Mouse (Mus musculus): ENCODE data around the gene Hoxc11.

Hoxc11 gene

GRCm38 (mm10) chr15:102937036-102937666, 17.1 kb upstream of the Hoxc11 start:
- DNase-seq: no peak

DNA sequence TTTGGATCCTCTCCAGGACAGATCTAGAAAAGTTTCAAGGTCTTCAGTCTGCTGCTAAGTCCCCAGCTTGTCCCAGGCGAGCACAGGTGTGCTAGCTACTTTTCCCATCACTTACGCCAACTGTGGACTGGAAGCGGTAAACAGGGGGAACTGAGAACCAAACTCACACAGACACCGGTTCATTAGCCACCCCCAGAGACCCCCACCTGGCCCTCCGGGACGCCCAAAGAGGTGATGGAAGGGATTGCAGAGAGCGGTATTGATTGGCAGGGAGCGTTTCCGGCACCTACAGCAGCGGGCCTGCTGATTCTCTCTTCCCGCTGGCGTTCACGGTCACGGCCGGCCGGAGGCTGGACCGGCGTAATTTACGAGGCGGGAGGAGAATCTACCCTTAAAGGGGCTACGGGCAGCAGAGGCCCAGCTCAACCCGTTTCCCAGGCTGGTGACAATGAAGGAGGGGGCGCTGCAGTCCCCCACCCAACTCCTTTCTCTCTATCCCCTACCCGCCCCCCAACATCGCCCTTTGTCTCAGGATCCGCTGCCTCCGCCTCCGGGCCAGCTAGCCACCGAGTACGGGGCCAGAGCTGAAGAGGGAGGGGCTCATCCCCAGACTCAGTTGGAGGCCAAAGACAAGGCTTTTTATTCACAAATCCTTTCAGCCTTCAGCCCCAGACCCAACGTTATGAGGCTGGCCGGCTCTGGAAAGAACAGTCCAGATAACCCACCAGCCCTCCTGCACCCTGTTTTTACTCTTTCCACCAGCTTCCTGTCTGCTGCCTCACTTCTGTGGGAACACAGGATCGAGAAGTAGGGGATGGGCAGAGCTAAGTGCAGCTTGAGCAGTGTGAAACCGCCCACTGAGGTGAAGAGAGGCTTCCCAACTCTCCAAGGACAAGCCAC, 14.7 kb upstream of the Hoxc11 start:
- DNase-seq: no peak

GRCm38 (mm10) chr15:102942739-102943467, 11.3 kb upstream of the Hoxc11 start:
- DNase-seq: no peak

DNA sequence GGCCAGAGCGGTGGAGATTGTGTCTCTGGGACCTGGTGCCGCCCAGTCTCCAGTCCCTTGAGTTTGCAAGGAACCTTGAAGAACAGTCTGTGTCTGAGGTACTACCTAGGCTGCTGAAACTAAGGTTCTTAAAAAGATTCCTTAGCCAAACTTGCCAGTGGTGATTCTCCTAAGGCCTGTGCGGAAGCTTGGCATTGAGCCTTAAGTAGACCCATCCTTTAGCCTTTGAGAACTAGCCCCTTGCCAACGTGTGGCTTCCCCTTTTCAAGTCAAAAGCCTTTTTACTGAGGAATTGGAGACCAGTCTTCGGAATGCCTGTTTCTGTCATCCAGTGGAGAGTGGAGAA, 10.8 kb upstream of the Hoxc11 start:
- DNase-seq: no peak

DNA sequence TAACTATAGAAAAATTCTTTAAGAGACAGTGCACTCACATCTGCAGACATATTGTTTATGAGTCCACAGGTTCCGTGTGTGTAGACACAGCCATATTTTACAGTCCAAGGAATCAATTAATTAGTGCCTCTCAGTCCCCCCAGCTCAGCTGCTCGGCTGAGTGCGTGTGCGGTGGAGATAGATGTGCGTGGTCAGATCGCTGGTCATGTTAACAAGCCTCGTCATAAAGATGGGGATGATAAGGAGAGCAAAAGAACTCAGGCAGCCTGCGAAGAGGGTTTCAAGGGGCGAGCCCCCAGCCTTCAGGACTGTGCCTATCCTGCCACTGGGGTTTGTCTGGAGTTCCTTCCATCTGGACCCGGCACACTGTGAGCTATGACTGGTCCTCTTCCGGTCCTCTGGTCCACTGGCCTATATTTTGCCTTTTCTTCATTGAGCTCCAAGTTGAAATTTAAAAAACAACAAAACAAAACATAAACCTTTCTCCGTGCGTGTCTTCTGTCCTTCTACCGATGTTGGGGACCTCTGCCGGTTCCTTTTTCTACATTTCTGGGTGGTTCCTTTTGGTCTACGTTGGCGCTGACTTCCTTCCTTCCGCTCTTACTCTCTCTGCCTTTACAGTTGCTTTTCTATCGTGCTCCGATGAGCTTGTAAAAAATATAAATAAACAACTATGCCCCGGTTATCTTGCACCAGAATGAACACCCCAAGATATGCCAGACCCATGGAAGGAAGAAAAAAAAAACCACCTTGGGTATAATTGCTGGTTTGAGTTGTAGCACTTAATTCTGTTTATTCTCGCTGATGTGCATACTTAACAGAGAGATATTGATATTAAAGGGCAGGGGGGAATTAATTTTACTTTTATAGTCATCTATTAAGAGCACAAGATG, 8.8 kb upstream of the Hoxc11 start:
- no peak for DNase-seq

DNA sequence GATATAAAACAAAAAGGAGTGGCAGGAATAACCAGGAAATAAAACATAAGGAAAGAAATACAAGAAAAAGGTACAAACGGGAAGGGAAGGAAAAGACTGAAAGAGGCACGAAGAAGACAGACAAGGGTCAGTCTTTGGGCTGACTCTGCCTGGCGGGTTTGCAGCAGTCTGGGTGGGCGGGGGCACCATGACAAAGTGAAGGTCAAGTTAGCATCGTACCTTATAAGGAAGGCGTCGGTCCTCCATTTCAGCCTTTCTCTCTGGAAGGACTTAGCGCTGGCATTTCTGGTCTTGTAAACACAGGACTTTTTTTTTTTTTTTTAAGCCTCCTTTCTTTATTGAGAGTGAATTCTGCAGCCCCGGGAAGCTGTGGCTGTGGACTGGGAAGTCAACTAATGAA, 7.0 kb upstream of the Hoxc11 start:
- DNase-seq: no peak

- DNase-seq: no peak
These were observed 5.4 kb upstream of the Hoxc11 start for GRCm38 (mm10) chr15:102948842-102949241.

- DNase-seq: no peak
These were observed 4.5 kb upstream of the Hoxc11 start for GRCm38 (mm10) chr15:102949696-102950095.

DNA sequence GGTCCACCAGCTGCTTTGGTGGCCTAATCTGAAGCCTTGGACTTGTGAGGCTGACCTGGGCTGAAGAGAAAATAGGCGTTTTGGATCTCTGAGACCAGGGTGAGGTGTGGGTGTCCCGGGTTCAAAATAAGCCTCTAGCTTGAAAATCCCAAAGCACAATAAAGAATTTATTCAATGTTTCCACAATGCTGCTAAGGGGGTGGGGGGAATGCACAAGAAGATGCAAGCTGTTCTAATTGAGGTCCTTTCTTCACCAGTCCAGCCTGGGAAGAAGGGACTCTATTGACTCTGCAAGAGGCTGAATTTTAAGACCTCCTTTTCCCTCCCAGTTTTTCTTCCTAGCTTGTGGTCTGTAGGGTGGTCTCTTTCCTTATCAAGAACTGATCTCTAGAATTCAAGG, 3.4 kb upstream of the Hoxc11 start:
- no peak for DNase-seq

- no peak for DNase-seq
These were observed 666 bp upstream of the Hoxc11 start for GRCm38 (mm10) chr15:102953561-102953960.

- no peak for DNase-seq
These were observed 768 bp downstream of the Hoxc11 start for GRCm38 (mm10) chr15:102955007-102955382.

- DNase-seq: no peak
These were observed 1.8 kb downstream of the Hoxc11 start for GRCm38 (mm10) chr15:102955833-102956640.

GRCm38 (mm10) chr15:102956906-102957305, 2.7 kb downstream of the Hoxc11 start:
- DNase-seq: no peak

DNA sequence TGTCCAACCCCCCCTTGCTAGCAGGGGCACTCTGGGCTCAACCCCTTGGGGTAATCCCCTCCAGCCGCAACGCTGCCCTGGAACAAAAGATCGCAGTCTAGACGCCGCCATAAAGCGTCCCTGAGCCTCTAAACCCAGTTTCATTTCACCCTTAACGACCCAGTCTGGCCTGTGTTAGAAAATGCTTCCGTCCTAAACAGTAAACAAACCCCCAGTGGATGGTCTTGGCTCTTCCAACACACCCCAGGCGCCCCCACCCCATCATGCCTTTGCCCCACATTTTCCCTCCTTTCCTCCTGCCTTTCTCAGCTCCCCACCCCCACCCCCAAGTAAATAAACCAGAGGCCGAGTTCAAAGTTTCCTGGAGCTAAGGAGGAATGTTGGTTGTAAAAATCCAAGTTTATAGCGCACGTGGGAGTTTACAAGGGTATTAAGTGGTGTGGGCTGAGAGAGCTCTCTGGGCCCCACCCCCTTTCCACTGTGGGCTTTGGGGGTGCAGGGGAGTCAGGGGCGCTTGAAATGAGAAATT, 5.5 kb downstream of the Hoxc11 start:
- DNase-seq: no peak

- DNase-seq: no peak
These were observed 7.5 kb downstream of the Hoxc11 start for GRCm38 (mm10) chr15:102961728-102962127.

DNA sequence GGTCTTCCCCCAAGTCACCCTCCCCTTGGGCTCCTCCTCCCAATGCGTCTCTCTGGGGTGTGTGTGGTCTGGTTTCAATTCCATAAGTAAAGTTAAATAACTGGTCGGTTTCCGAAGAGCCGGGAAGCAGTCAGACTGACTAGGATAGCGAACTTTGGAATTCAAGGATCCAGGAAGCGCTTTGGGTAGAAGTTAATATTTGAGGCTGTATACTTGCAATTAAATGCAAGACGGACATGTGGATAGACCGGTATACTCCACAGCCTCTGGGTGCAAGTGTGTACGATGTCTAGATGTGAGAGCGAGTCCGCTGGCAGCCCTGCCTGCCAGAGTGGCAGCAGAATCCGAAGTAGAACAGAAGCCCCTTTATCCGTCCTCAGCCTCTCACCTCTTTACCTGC, 8.3 kb downstream of the Hoxc11 start:
- DNase-seq: no peak

DNA sequence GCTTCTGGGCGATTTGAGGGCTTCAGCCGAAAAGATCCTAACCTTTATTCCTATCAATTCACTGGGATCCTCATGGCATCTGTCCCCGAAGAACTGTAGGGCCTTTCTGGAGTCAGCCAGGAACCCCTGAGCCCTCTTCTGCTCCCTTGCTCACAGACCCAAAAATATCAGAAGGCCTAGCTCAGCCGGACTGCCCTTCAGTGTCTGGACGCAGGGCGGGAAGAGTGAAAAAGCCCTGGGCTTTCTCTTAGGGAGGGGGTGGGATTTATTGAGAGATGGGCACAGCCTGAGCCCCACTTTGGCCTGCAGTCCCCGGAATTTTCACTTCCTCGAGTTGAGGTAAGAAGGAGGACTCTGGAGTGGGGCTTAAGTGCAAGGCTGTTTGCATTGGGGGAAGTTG, 9.0 kb downstream of the Hoxc11 start:
- no peak for DNase-seq

GRCm38 (mm10) chr15:102963671-102964640, 9.7 kb downstream of the Hoxc11 start:
- DNase-seq: peak; percentile 75

DNA sequence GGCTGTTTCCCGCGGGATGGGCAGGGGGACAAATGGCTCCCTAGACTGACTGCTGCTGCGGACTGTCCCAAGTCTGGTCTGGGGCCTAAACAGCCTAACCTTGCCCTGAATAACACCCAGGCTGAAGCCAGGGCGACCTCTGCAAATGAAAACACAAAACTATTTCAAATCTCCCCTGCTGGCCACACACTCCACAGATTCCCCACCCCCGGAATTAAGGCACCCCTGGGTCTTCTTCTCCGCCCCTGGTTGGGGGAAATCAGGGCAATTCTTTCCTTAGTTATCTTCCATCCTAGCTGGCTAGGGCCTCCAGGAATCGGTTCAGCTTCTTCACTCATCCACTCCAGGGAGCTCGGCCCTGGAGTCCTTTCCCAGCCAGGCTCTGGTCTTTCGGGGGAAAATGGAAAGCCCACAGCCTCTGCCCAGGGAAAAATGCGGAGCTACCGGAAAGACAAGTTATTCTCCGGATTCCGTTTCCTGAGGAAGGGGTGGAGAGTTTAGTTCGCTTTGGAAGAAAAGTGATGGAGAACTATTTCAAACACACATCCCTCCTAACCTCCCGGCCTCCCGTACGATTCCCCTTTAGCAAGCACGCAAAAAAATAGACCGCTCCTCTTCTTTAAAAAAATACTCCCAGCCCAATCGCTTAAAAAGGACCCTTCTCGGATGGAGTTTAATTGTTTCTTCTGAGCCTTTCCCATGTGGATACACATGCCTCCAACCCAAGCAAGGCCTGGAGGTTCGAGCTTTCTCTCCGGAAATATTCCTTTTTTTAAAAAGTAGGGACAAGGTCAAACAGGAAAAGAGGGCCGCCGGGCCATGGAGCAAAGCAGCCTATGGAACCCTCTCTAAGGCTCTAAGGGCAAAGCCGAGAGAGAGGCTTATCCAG, 11.0 kb downstream of the Hoxc11 start:
- DNase-seq: no peak

Data from kidney, adult 9 months (tissue).